Mouse (Mus musculus): ENCODE results near the gene Cops4. TPM values are rescaled to one million over a fixed set of nuclear protein-coding genes. Genes with fewer than 3 reads are reported as not detected.

Gene Cops4
- polyA plus RNA-seq, 1 experiment: 132 TPM

GRCm38 (mm10) chr5:100536638-100537037 is 18.5 kb downstream of the Cops4 start:
- H3K27ac ChIP-seq (ENCODE audit: control insufficient read depth, insufficient read depth, low read depth, low read length): no peak overlapping the region
- H3K4me3 ChIP-seq (ENCODE audit: control insufficient read depth, low read depth, low read length): no peak overlapping the region
- no peaks in the 10 kb centered on the region for H3K4me1 ChIP-seq (ENCODE audit: control insufficient read depth, insufficient read depth, low read length)
- no peaks in the 10 kb centered on the region for H3K27me3 ChIP-seq (ENCODE audit: control insufficient read depth, insufficient read depth, low read length)
- no peak for TF ChIP-seq CTCF (IDR thresholded peaks at IDR 0.05; ENCODE audit: control insufficient read depth, insufficient read depth, insufficient replicate concordance, low read depth, low read length)
- TF ChIP-seq POLR2A (IDR thresholded peaks at IDR 0.05; ENCODE audit: control insufficient read depth, low read depth, low read length): no peak
- H3K36me3 ChIP-seq (ENCODE audit: control insufficient read depth, insufficient read depth, low read length): no peaks in the 10 kb centered on the region; the same call in none of the 2 replicates

- H3K4me1 ChIP-seq (ENCODE audit: control insufficient read depth, insufficient read depth, low read length): no peaks in the 10 kb centered on the region
- no peak overlapping the region for H3K27ac ChIP-seq (ENCODE audit: control insufficient read depth, insufficient read depth, low read depth, low read length)
- no peak for TF ChIP-seq POLR2A (IDR thresholded peaks at IDR 0.05; ENCODE audit: control insufficient read depth, low read depth, low read length)
- TF ChIP-seq CTCF (IDR thresholded peaks at IDR 0.05; ENCODE audit: control insufficient read depth, insufficient read depth, insufficient replicate concordance, low read depth, low read length): peak; percentile 10; the same call in 1 of the 2 replicates
- no peaks in the 10 kb centered on the region; the same call in 1 of the 2 replicates for H3K36me3 ChIP-seq (ENCODE audit: control insufficient read depth, insufficient read depth, low read length)
- H3K27me3 ChIP-seq (ENCODE audit: control insufficient read depth, insufficient read depth, low read length): no peaks in the 10 kb centered on the region
- H3K4me3 ChIP-seq (ENCODE audit: control insufficient read depth, low read depth, low read length): no peak overlapping the region
These were observed 28.4 kb downstream of the Cops4 start for GRCm38 (mm10) chr5:100546294-100547080.

- Histone ChIP-seq H3K4me1 (ENCODE audit: control insufficient read depth, insufficient read depth, low read length) (no peaks in the 10 kb centered on the region), H3K36me3 (ENCODE audit: control insufficient read depth, insufficient read depth, low read length) (no peaks in the 10 kb centered on the region; the same call in 1 of the 2 replicates), H3K4me3 (ENCODE audit: control insufficient read depth, low read depth, low read length) (no peak overlapping the region), H3K27ac (ENCODE audit: control insufficient read depth, insufficient read depth, low read depth, low read length) (no peak overlapping the region), H3K27me3 (ENCODE audit: control insufficient read depth, insufficient read depth, low read length) (no peaks in the 10 kb centered on the region)
- TF ChIP-seq CTCF (IDR thresholded peaks at IDR 0.05; ENCODE audit: control insufficient read depth, insufficient read depth, insufficient replicate concordance, low read depth, low read length) (no peak), POLR2A (IDR thresholded peaks at IDR 0.05; ENCODE audit: control insufficient read depth, low read depth, low read length) (no peak)
These were observed 30.1 kb downstream of the Cops4 start for GRCm38 (mm10) chr5:100548236-100548635.

- Histone ChIP-seq H3K36me3 (ENCODE audit: control insufficient read depth, insufficient read depth, low read length) (no peaks in the 10 kb centered on the region; the same call in 1 of the 2 replicates), H3K4me1 (ENCODE audit: control insufficient read depth, insufficient read depth, low read length) (no peaks in the 10 kb centered on the region), H3K27me3 (ENCODE audit: control insufficient read depth, insufficient read depth, low read length) (no peaks in the 10 kb centered on the region), H3K27ac (ENCODE audit: control insufficient read depth, insufficient read depth, low read depth, low read length) (no peak overlapping the region), H3K4me3 (ENCODE audit: control insufficient read depth, low read depth, low read length) (no peak overlapping the region)
- TF ChIP-seq CTCF (IDR thresholded peaks at IDR 0.05; ENCODE audit: control insufficient read depth, insufficient read depth, insufficient replicate concordance, low read depth, low read length) (no peak), POLR2A (IDR thresholded peaks at IDR 0.05; ENCODE audit: control insufficient read depth, low read depth, low read length) (no peak)
These were observed 31.2 kb downstream of the Cops4 start for GRCm38 (mm10) chr5:100549311-100549710.

GRCm38 (mm10) chr5:100550151-100550550 is 32.0 kb downstream of the Cops4 start:
- no peak overlapping the region for H3K4me3 ChIP-seq (ENCODE audit: control insufficient read depth, low read depth, low read length)
- no peaks in the 10 kb centered on the region; the same call in 1 of the 2 replicates for H3K36me3 ChIP-seq (ENCODE audit: control insufficient read depth, insufficient read depth, low read length)
- no peaks in the 10 kb centered on the region for H3K4me1 ChIP-seq (ENCODE audit: control insufficient read depth, insufficient read depth, low read length)
- no peaks in the 10 kb centered on the region for H3K27me3 ChIP-seq (ENCODE audit: control insufficient read depth, insufficient read depth, low read length)
- TF ChIP-seq POLR2A (IDR thresholded peaks at IDR 0.05; ENCODE audit: control insufficient read depth, low read depth, low read length) (no peak), CTCF (IDR thresholded peaks at IDR 0.05; ENCODE audit: control insufficient read depth, insufficient read depth, insufficient replicate concordance, low read depth, low read length) (no peak)
- no peak overlapping the region for H3K27ac ChIP-seq (ENCODE audit: control insufficient read depth, insufficient read depth, low read depth, low read length)

- Histone ChIP-seq H3K27me3 (ENCODE audit: control insufficient read depth, insufficient read depth, low read length) (no peaks in the 10 kb centered on the region), H3K27ac (ENCODE audit: control insufficient read depth, insufficient read depth, low read depth, low read length) (no peak overlapping the region), H3K4me1 (ENCODE audit: control insufficient read depth, insufficient read depth, low read length) (no peaks in the 10 kb centered on the region), H3K4me3 (ENCODE audit: control insufficient read depth, low read depth, low read length) (no peak overlapping the region), H3K36me3 (ENCODE audit: control insufficient read depth, insufficient read depth, low read length) (no peaks in the 10 kb centered on the region)
- TF ChIP-seq POLR2A (IDR thresholded peaks at IDR 0.05; ENCODE audit: control insufficient read depth, low read depth, low read length): no peak
- no peak for TF ChIP-seq CTCF (IDR thresholded peaks at IDR 0.05; ENCODE audit: control insufficient read depth, insufficient read depth, insufficient replicate concordance, low read depth, low read length)
These were observed 33.8 kb downstream of the Cops4 start for GRCm38 (mm10) chr5:100551952-100552351.

- Histone ChIP-seq H3K4me1 (ENCODE audit: control insufficient read depth, insufficient read depth, low read length) (no peaks in the 10 kb centered on the region), H3K27me3 (ENCODE audit: control insufficient read depth, insufficient read depth, low read length) (no peaks in the 10 kb centered on the region), H3K4me3 (ENCODE audit: control insufficient read depth, low read depth, low read length) (no peak overlapping the region), H3K27ac (ENCODE audit: control insufficient read depth, insufficient read depth, low read depth, low read length) (no peak overlapping the region), H3K36me3 (ENCODE audit: control insufficient read depth, insufficient read depth, low read length) (no peaks in the 10 kb centered on the region)
- no peak for TF ChIP-seq CTCF (IDR thresholded peaks at IDR 0.05; ENCODE audit: control insufficient read depth, insufficient read depth, insufficient replicate concordance, low read depth, low read length)
These were observed 35.3 kb downstream of the Cops4 start for GRCm38 (mm10) chr5:100553426-100553825.
